Mouse (Mus musculus): ENCODE measurements around the gene Fam171a1.

Fam171a1 gene

GRCm38 (mm10) chr2:3273349-3273748 lies 159.3 kb downstream of the Fam171a1 start:
- no peak for DNase-seq (ENCODE audit: low spot score)

GRCm38 (mm10) chr2:3276106-3276505 lies 162.1 kb downstream of the Fam171a1 start:
- DNase-seq (ENCODE audit: low spot score): no peak

Measured in yolk sac, embryonic 10.5 days (tissue).